Mouse (Mus musculus) heart, postnatal 0 days (tissue): Measurements from ENCODE around the gene Pip4k2a.

ENCODE experiments used
- CTCF ChIP-seq: IDR thresholded peaks from 2 replicates; pipeline ENCODE4 v1.5.1; 2016; ENCODE audit warnings: antibody characterized with exemption, control low read depth, low read depth
- EP300 ChIP-seq: IDR thresholded peaks from 2 replicates; pipeline ENCODE4 v1.6.1; 2016; ENCODE audit warnings: antibody characterized with exemption, low read depth

GRCm38 (mm10) chr2:18807961-18808360, 190.0 kb downstream of the Pip4k2a start:
- no peak for TF ChIP-seq CTCF
- TF ChIP-seq EP300: no peak
